Mouse (Mus musculus) B cell, adult 2 months (primary cell): Measurements from ENCODE around the gene Ppm1f.
"Not testable (repeated sequence)": the region's sequence is repeated elsewhere in the genome, so short reads cannot be mapped to it uniquely, and the experiment has no call there.

ENCODE experiments used
- DNase-seq, 2 experiments: peaks; one replicate each; pipeline ENCODE4 v3.0.0; 2022

Ppm1f gene

DNA sequence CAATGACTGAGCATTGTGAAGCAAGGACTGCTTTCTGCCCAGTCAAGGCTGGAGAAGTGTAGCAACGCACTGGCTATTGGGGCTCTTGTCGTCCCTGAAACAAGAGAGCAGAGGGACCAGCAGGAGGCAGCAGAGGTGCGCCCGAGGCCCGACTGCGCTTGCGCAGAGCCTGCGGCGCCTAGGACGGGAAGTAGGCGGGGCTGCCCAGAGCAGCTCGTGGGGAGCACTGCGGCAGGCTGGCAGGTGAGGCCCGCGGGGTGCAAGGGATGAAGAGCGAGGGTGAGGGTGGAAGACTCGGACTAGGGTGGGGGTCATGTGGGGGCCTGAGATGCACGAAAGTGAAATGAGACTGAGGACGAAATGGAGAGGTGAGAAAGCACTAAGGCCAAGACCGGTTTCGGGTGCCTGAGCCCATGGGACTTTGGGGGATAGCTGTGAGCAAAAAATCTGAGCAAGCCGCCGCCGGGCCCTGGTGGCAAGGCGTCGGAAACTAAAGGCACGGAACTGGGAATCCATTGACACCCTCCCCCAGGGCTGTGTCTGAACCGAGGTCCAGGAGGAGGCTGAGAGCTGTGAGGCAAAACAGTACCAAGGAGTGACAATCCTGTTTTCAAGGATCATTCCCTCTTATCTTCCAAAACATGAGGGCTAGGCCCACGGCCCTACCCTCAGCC lies at the start of gene Ppm1f:
TSS of gene Ppm1f (plus strand) at position 88 of the 674 bp plus-strand sequence.
- DNase-seq = peak; percentile 97

DNA sequence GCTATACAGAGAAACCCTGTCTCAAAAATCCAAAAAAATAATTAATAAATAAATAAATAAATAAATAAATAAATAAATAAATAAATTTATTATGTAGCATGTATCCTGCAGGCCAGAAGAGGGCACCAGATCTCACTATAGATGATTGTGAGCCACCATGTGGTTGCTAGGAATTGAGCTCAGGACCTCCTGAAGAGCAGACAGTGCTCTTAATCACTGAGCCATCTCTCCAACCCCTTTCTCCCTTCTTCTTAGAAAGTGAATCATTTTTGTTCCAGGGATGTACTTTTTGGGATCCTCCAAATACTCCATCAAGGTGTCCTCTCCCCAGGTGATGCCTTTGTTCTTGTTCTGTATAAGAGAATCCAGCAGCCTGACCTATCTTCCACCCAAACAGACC lies 47.1 kb upstream of the Ppm1f start:
- DNase-seq = no peak

DNA sequence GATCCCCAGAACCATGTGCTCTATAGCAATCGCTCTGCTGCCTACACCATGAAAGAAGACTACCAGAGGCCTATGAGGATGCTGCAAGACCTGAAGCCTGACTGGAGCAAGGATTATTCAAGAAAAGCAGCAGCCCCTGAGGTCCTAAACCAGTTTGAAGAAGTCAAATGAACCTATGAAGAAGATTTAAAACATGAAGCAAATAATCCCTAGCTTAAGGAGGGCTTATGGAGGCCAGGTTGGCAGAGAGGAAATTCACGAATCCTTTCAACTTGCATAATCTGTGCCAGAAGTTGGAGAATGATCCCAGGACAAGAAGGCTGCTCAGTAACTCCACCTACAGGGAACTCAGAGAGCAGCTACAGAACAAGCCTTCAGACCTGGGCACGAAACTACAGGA lies 43.9 kb upstream of the Ppm1f start:
- DNase-seq = no peak

DNA sequence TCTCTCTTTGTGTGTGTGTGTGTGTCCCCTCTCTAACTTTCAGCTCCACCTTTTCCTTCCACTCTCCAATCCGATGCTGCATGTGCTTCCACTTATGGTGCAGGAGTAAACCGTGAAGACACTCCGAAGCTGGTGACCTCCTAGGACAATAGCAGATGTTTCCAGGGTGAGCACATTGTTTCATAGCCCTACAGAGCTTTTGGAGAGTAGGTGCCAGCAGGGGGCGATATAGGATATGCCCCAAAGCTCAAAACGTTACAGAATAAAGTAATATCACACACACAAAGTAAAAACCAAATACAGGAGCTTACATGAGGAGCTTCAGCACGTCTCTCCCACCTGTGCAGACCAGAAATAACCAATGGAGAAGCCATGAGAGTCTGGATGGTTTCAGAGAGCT lies 41.4 kb upstream of the Ppm1f start:
- peak; percentile 81 to 82 for DNase-seq

DNA sequence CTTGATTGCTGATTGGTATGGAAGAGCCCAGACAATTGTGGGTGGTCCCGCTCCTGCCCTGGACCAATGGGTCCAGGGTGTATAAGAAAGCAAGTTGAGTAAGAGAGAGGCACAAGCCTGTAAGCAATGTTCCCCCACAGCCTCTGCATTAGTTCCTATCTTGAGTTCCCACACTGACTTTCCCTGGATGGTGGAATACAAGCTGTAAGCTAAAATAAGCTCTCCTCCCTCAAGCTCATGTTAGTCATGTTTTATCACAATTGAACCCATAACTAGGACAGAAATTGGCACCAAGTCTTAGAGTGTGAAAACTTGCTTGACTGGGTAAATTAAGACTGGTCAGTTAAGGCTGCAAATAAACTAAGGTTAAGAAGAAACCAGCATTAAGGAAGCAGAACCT lies 40.7 kb upstream of the Ppm1f start:
- no peak for DNase-seq

DNA sequence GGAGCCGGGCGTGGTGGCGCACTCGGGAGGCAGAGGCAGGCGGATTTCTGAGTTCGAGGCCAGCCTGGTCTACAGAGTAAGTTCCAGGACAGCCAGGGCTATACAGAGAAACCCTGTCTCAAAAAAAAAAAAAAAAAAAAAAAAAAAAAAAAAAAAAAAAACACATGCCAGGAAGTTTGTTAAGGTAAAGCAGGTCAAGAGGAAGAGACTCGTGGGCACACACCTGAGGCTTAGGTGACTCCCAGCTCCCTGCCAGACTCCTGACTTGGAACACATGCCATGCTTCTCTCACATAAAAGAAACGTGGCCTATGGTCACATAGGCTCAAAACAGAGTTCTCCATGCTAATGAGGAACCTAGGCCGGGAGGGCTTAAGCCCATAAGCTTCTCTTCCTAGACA lies 40.2 kb upstream of the Ppm1f start:
- not testable (repeated sequence) for DNase-seq

DNA sequence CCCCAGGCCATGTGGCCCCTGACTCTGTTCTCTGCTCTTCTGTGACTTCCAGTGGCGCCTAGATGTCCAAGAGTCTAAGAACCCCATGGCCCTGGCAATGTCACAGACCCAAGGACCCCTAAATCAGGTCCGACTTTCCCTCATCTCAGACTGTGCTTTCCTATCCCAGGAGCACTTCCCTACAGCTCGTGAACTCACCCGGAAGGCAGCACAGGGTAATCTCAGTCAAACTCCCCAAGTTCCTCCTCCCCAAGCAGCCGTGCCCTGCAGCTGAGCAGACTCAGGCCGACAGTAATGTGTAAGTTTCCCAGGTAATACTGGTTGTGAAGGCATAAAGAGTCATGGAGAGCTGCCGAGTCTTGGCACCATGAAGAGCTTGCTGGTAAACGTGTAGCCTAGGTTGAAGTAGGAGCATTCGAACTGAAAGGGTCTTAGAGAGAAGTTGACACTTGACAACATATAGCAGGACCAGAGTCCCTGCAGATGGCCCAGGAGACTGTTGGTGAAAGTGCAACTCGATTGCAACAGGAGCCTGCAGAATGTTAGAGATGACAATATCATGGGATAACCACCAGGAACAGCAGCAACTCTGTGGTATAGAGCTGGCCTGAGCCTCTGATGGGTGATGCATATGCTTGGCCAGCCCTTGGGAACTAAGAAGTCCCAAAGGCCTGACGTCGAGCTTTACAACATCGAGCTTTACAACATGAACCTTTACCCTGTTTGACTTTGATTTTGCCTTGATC lies 39.4 kb upstream of the Ppm1f start:
- DNase-seq = no peak

DNA sequence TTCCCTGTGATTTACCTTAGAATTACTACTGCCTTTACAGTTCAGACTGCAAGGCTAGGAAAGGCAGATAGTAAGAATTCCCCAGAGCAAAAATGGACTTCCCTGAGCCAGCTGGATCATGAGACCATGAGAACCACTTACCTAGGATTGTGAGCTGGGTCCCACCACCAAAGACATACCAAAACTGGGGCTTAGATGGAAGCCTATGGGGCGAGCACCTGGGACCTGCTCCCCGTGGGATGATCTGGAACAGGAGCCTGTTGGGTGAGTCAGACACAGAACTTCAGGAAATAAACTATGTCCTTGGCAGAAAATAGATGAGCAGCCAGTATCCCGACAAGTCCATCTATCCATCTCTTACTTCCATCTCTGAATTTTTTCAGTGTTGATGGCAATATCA lies 34.0 kb upstream of the Ppm1f start:
- no peak for DNase-seq

DNA sequence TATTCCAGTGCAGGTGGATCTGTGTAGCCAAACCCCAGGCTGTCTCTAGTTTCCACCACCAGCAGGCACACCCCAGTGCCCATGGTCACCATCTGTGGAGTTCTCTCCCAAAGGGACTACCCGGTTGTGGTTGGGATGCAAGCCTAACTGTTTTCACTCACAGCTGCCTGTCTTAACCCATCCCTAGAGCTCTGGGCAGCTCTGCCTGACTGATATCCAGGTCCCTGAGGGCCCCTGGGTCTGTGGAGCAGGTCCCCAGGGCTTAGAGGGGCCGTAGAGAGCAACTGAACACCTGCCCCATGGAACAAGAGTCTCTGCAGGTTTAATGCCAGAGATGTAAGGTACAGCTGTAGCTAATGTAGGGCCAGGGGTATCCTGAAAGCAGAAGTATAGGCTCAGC lies 32.3 kb upstream of the Ppm1f start, which contains the start of gene Igll1:
TSS of gene Igll1 (minus strand) at position 8 of the 400 bp plus-strand sequence.
- DNase-seq = no peak

DNA sequence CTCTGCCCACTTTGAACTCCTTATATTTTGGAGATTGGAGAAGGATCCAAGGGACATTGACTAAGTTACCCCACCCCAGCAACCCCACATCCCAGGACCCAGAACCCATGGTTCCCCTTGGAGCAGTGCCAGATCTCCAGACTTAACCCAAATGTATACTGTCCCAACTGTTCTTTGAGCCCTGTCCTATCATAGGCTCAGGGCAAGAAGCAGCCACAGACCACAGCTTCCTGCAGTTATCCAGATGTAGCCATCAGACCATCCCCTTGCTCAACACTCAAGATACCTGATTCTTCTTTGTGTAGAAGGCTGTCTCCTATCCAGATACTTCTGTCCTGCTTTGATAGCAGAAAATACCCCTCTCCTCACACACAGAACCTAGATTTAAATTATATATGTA lies 31.1 kb upstream of the Ppm1f start:
- peak; percentile 11 to 13 for DNase-seq

DNA sequence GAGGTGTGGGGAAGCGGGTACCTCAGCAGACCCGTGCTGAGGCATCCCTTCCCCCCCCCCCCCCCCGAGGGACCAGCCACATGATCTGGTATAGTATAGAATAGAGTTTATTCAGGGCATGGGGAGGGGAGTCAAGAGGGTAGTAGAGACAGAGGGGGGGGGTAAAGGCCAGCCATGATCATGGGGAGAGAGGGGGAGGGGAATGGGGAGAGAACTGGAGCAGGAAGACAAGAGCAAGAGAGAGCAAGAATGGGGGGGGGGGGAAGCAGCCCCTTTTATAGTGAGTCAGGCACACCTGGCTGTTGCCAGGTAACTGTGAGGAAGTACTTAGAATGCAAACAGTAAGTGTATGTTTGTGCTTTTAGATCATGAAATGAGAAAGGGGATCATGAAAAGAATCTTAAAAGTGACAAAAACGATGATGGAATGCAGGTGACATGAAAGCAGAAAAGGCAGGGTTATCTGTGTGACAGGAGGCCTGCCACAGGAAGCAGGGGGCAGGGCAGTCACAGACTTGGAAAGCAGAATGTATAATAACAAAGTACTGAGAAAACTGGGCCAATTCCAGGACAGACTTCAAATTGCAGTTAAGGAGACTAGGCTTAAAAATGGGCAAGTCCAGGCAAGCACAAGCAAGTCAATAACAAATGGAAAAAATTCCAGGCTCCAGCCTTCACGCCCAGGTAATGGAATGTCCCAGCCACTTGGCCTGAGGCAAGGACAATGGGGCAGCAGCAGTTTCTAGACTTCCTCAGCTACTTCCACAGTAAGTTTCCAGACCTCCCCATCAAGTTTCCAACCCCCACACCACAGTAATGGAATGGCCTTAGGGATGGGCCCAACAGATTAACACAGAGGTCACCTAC lies 30.3 kb upstream of the Ppm1f start:
- no peak for DNase-seq

DNA sequence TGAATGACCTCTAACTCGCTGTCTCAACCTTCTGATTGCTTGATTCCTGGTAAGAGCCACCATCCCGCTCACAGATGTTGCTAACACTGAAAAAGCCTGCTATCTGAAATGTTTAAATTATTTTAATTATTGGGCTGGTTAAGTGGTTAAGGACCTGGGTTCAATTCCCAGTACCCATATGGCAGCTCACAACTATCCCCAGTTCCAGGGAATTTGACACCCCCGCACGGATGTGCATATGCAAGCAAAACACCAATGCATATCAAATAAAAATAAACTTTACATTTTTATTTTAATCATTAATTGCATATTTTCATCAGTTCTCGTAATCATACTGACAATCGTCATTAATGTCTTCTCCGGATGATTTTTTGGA lies 26.0 kb upstream of the Ppm1f start:
- DNase-seq = no peak

DNA sequence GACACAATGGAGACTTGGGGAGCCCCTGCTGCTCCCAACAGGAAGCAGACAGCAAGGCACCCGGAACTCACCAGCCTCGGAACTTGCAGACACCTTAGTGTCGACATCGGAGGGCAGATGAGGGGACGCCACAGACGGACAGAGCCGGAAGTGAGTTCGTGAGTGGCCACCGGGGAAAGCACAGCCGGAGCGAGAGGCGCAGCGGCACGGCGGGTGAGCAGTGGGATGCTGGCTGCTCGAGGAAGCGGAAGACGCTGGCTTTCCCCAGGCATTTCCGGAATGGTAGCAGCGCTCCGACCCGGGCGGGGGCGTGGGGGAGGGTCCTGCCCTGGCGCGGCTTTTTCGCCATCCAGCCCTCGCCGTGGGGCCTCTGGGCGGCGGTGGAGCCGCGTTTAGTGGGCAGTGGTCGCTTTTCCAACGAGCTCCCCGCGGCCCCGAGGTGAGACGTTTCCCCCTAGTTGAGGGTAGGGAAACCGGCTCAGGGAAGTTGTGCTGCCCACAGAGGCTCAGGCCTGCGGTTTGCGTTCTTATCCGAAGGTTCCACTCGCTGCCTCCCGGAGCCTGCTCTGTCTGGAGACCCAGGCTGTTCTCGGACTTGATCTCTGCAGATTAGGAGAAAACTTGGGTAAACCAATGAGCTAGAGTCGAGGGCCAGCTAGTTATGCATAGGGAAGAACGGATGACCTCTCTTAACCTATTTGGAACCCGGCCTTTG lies 25.5 kb upstream of the Ppm1f start, which contains the start of the genes Top3b and Vpreb1:
TSS of gene Top3b (plus strand) at position 120 of the 715 bp plus-strand sequence.
TSS of gene Vpreb1 (minus strand) at position 227 of the 715 bp plus-strand sequence.
- peak; percentile 87 to 88 for DNase-seq

DNA sequence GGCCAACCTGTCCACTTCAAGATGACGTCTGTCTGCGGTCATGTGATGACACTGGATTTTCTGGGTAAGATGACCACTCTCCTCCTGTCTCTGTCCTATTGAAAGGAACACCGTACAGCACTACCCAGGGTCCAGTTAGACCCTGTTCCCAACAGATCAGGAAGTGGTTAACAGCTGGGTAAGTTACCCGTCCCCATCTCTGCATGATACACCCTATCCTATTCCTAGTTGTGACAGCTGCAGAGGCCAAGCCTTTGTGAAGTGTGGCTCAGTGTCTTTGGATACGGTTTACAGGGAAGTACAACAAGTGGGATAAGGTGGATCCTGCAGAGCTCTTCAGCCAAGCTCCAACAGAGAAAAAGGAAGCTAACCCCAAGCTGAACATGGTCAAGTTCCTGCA lies 17.2 kb upstream of the Ppm1f start:
- no peak for DNase-seq

DNA sequence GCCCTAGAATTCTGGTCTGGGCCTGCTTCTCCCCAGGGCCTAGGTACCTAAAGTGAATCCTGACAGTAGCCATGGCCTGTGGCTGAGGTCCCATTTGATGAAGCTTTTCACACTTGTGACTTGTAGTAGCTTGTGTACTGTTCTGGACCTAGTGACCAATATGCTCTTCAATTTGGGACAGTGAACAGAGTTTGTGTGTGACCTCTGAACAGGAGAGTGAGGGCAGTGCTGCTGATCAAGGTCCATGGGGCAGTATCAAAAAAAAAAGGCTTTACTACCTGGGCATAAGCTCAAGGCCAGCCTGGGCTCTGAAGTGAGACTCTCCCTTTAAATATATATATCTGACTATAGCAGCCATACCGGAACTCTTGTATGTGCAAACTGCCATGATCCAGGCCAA lies 7.9 kb upstream of the Ppm1f start:
- DNase-seq = no peak

DNA sequence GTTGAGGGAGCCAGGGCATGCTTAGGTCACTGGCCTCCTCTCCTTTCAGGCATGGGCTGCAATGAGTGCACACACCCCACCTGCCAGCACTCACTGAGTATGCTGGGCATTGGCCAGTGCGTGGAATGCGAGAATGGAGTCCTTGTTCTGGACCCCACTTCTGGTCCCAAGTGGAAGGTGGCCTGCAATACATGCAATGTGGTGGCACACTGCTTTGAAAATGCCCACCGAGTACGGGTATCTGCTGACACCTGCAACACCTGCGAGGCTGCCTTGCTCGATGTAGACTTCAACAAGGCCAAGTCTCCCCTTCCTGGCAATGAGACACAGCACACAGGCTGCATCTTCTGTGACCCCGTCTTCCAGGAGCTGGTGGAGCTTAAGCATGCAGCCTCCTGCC lies 3.9 kb upstream of the Ppm1f start:
- no peak for DNase-seq

DNA sequence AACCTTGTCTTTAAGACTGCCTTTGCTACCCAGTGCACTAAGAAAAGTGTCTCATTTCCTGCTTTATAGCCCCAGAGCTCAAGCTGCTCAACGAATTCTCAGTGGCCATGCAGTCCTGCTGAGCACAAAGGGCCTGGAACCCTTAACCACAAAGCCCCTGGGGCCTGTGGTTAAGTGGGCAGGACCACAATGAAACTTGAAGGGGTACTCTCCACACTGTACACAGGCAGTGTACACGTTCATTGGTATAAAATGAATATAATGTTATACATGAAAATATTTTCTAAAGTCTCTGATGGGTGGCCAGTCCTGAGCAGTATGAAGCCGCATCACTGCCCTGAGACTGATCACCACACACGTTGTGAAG lies 271 bp upstream of the Ppm1f start:
- peak; percentile 66 to 67 for DNase-seq

DNA sequence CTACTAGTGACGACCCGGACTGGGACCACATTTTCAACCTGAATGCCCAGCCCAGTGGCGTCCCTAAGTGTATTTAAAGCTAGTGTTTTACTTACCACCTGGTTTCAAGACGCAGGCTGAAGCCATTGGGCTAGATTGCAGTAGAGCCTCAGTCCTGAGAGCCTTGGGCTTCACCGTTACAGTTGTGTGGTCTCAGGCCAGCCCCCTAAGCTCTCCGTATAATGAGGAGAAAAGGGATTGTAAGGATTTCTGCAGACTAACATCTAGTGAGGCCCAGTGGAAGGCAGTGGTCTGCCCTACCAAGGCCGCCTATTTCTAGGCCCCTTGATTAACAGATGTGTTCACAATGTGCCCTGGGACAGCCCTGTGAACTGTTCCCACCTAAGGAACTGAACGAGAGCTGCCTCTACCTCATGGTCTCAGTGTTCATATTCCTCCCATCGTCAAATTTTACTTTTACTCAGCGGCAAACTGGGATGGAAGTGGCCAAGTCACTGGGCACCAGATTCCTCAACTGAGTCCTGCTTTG lies 851 bp downstream of the Ppm1f start:
- no peak for DNase-seq

DNA sequence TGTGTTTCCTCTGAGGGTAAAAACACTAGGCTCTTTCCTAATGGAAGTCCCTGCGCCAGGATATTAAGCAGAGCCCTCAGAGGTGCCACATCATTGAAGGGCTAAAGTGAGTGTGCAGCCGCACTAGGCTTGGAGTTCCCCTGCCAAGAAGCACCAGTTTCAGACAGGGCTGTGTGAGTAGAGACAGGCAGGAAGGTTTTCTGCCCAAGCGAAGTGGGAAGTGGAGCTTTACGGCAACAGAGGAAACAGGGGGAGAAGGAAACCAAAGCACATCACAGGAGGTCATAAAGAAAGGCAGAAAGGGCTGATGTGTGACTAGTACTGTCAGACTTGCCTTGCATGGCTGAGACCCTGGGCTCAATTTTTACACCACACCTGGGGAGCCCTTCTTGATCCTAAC lies 6.1 kb downstream of the Ppm1f start:
- DNase-seq = no peak

DNA sequence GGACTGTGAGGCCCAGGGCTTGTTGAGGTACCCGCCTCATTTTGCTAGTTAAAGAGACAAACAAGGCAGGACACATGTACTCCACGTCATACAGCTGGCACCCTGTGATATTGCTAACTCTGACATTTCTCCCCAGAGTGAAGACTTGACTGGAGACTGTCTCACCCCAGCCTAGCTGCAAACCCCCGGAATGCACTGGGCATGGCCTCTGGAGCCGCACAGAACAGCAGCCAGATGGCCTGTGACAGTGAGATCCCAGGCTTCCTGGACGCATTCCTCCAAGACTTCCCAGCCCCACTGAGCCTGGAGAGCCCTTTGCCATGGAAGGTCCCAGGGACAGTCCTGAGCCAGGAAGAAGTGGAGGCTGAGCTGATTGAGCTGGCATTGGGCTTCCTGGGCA lies 6.9 kb downstream of the Ppm1f start:
- DNase-seq = no peak

DNA sequence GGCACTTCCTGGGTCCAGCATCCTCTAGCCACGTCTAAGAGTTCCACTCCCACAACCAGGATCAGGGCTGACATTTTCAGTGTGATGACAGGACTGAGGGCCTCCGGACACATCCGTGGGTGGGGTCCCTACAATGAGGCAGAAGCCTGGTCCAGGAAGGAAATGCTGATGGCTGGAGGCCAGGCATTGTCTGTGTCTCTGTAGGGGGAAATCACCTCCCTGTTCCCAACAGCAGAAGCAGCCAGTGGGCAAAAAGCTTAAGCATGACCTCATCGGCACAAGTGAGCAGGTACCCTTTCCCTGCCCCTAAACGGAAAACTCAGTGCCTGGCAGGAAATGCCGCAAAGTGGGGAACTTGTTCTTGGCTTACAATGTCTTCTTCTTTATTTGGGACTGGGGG lies 11.5 kb downstream of the Ppm1f start:
- DNase-seq = no peak
